Mouse (Mus musculus) liver, postnatal 0 days (tissue): ENCODE data around the gene Adcy5.

Source experiments
- CTCF ChIP-seq: sonication (generic); IDR thresholded peaks from 2 replicates; pipeline ENCODE4 v1.5.1; 2016; ENCODE audit warnings: antibody characterized with exemption, low read depth
- EP300 ChIP-seq: IDR thresholded peaks from 2 replicates; pipeline ENCODE4 v1.6.1; 2016; ENCODE audit warnings: antibody characterized with exemption, low read depth, mild to moderate bottlenecking

GRCm38 (mm10) chr16:35287244-35287643 is 132.6 kb downstream of the Adcy5 start:
- TF ChIP-seq CTCF = no peak
- TF ChIP-seq EP300 = no peak
